Mouse (Mus musculus): ENCODE measurements around the gene Tmem233.

- TF ChIP-seq CTCF (conservative IDR thresholded peaks at IDR 0.05; ENCODE audit: low read length) (no peak), POU5F1 (IDR thresholded peaks at IDR 0.05; ENCODE audit: borderline replicate concordance, low read length) (no peak), NANOG (IDR thresholded peaks at IDR 0.05; ENCODE audit: borderline replicate concordance, low read length) (no peak)
Observed at GRCm38 (mm10) chr5:116083081-116083480, at the start of gene Tmem233.
